Mouse (Mus musculus): ENCODE data around the gene Mpeg1. TPM values are rescaled to one million over a fixed set of nuclear protein-coding genes. Genes with fewer than 3 reads are reported as not detected.

Gene Mpeg1
- total and polyA plus RNA-seq, 2 experiments from 2014 or later = 1.1 to 3.2 TPM

DNA sequence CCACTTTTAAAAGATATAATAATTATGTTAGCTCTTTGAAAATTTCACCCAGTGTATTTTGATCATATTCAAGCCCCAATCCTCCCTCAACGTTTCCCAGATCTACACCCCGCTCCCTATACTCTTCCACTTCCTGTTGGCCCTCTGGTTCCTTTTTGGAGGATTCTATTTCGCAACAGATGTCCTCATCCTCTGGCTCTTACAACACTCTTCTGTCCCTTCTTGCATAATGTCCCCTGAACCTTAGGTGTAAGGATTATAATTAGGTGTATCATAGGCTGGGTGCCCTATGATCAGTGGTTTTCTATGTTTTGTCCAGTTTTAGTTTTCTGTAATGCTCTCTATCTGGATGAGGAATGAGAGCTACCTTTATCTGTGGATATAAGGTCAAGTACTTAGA, 15.6 kb upstream of the Mpeg1 start:
- no peak for DNase-seq
- Histone ChIP-seq H3K9ac (no peak overlapping the region), H3K27ac (ENCODE audit: low read depth, low read length) (no peak overlapping the region), H3K36me3 (ENCODE audit: insufficient read depth) (no peaks in the 10 kb centered on the region), H3K4me1 (ENCODE audit: insufficient read depth) (no peaks in the 10 kb centered on the region), H3K4me3 (ENCODE audit: low read depth, low read length) (no peak overlapping the region), H3K27me3 (ENCODE audit: insufficient read depth, low read length) (no peaks in the 10 kb centered on the region), H3K9me3 (ENCODE audit: low read length) (no peaks in the 10 kb centered on the region), H3K4me2 (ENCODE audit: low read depth) (no peak overlapping the region)
- TF ChIP-seq CTCF (IDR thresholded peaks at IDR 0.05; ENCODE audit: low read depth) = no peak
- WGBS = 89% methylated on average over 3 of the region's 3 CpGs
- no peak for ATAC-seq

GRCm38 (mm10) chr19:12457401-12458066, 3.0 kb upstream of the Mpeg1 start:
- no peak overlapping the region for H3K27ac ChIP-seq (ENCODE audit: low read depth, low read length)
- DNase-seq (peak; percentile 22), ATAC-seq (no peak)
- H3K4me1 ChIP-seq (ENCODE audit: insufficient read depth) = no peaks in the 10 kb centered on the region
- H3K9me3 ChIP-seq (ENCODE audit: low read length) = no peaks in the 10 kb centered on the region
- H3K27me3 ChIP-seq (ENCODE audit: insufficient read depth, low read length) = no peaks in the 10 kb centered on the region
- WGBS = 76% methylated on average over 12 of the region's 12 CpGs
- no peak overlapping the region for H3K4me3 ChIP-seq (ENCODE audit: low read depth, low read length)
- TF ChIP-seq CTCF (IDR thresholded peaks at IDR 0.05; ENCODE audit: low read depth) = no peak
- H3K9ac ChIP-seq = no peak overlapping the region
- H3K36me3 ChIP-seq (ENCODE audit: insufficient read depth) = no peaks in the 10 kb centered on the region
- H3K4me2 ChIP-seq (ENCODE audit: low read depth) = no peak overlapping the region

DNA sequence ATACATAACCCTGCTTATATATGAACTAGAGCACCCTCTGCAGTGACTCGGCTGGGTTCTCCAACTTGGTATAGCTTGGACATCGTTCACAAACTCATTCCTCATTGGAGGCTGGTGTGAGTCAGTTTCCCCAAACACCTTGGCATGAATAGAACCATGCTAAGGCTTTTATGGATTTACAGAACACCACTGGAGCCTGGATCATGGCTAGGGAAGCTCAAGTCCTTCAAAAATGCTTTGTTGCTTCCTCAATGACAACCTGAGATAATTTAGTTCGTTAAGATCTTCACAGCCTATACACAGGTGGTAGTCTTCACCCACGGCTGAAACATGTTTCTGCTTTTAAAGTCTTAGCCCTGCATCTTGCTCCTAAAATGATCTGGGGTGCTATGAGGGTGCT, 1.1 kb upstream of the Mpeg1 start:
- Histone ChIP-seq H3K4me3 (ENCODE audit: low read depth, low read length) (no peak overlapping the region), H3K4me2 (ENCODE audit: low read depth) (no peak overlapping the region), H3K36me3 (ENCODE audit: insufficient read depth) (no peaks in the 10 kb centered on the region; the same call in 1 of the 2 replicates), H3K27ac (ENCODE audit: low read depth, low read length) (no peak overlapping the region), H3K9ac (no peak overlapping the region), H3K27me3 (ENCODE audit: insufficient read depth, low read length) (no peaks in the 10 kb centered on the region), H3K9me3 (ENCODE audit: low read length) (no peaks in the 10 kb centered on the region), H3K4me1 (ENCODE audit: insufficient read depth) (no peaks in the 10 kb centered on the region)
- 80% methylated on average over 4 of the region's 4 CpGs for WGBS
- TF ChIP-seq CTCF (IDR thresholded peaks at IDR 0.05; ENCODE audit: low read depth) = no peak
- ATAC-seq (no peak), DNase-seq (no peak)

GRCm38 (mm10) chr19:12462851-12463721, 2.5 kb downstream of the Mpeg1 start:
- H3K4me1 ChIP-seq (ENCODE audit: insufficient read depth) = no peaks in the 10 kb centered on the region
- no peak for DNase-seq
- H3K9ac ChIP-seq = no peak overlapping the region
- no peak overlapping the region for H3K4me2 ChIP-seq (ENCODE audit: low read depth)
- ATAC-seq = no peak
- H3K4me3 ChIP-seq (ENCODE audit: low read depth, low read length) = no peak overlapping the region
- H3K9me3 ChIP-seq (ENCODE audit: low read length) = no peaks in the 10 kb centered on the region
- WGBS = 51% methylated on average over 7 of the region's 7 CpGs
- TF ChIP-seq CTCF (IDR thresholded peaks at IDR 0.05; ENCODE audit: low read depth) = no peak
- H3K36me3 ChIP-seq (ENCODE audit: insufficient read depth) = peaks cover 6% of the 10 kb centered on the region; the same call in 1 of the 2 replicates
- H3K27ac ChIP-seq (ENCODE audit: low read depth, low read length) = no peak overlapping the region
- H3K27me3 ChIP-seq (ENCODE audit: insufficient read depth, low read length) = no peaks in the 10 kb centered on the region

DNA sequence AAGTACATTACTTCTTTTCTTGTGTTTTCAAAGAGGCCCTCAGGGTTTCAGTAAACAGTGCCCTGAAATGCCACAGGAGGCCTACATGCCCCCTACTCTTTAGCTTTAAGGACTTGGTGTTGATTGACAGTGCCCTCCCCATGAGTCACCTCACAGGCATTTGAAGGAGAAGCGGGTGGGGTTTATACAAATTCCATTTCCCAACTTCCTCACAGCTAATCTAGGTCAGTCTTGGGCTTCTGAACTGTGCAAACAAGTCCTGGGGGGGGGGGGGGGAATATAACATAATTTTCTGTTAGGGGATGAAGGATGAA, 3.1 kb downstream of the Mpeg1 start:
- DNase-seq (no peak), ATAC-seq (no peak)
- Histone ChIP-seq H3K36me3 (ENCODE audit: insufficient read depth) (peaks cover 12% of the 10 kb centered on the region), H3K9me3 (ENCODE audit: low read length) (no peaks in the 10 kb centered on the region), H3K4me2 (ENCODE audit: low read depth) (no peak overlapping the region), H3K4me1 (ENCODE audit: insufficient read depth) (no peaks in the 10 kb centered on the region), H3K4me3 (ENCODE audit: low read depth, low read length) (no peak overlapping the region), H3K9ac (no peak overlapping the region), H3K27me3 (ENCODE audit: insufficient read depth, low read length) (no peaks in the 10 kb centered on the region), H3K27ac (ENCODE audit: low read depth, low read length) (no peak overlapping the region)
- WGBS = 21% methylated on average over 1 of the region's 1 CpGs
- TF ChIP-seq CTCF (IDR thresholded peaks at IDR 0.05; ENCODE audit: low read depth) = no peak

GRCm38 (mm10) chr19:12464127-12464526, 3.5 kb downstream of the Mpeg1 start:
- no peak overlapping the region for H3K4me3 ChIP-seq (ENCODE audit: low read depth, low read length)
- H3K9me3 ChIP-seq (ENCODE audit: low read length) = no peaks in the 10 kb centered on the region
- DNase-seq (no peak), ATAC-seq (no peak)
- peaks cover 17% of the 10 kb centered on the region for H3K36me3 ChIP-seq (ENCODE audit: insufficient read depth)
- no peaks in the 10 kb centered on the region for H3K27me3 ChIP-seq (ENCODE audit: insufficient read depth, low read length)
- H3K4me2 ChIP-seq (ENCODE audit: low read depth) = no peak overlapping the region
- H3K4me1 ChIP-seq (ENCODE audit: insufficient read depth) = no peaks in the 10 kb centered on the region
- no peak overlapping the region for H3K27ac ChIP-seq (ENCODE audit: low read depth, low read length)
- WGBS = 77% methylated on average over 5 of the region's 5 CpGs
- TF ChIP-seq CTCF (IDR thresholded peaks at IDR 0.05; ENCODE audit: low read depth) = no peak
- H3K9ac ChIP-seq = no peak overlapping the region

DNA sequence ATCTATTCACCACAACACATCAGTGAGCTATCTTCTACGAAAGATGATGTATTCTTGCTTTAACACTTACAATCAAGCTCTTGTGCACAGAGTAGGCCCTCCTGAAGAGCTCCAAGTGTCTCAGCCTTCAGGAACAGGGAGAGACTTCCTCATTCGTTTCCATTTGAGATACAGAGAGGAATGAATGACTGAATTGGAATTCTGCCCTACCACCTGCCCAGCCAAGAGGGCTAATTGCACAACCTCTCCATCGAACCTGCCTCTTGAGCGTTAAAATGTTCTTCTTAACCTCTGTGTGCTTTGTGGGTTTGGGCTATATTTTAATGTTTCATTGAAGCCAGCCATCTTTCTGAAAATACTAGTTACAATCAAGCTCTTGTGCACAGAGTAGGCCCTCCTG, 4.1 kb downstream of the Mpeg1 start:
- Histone ChIP-seq H3K36me3 (ENCODE audit: insufficient read depth) (peaks cover 21% of the 10 kb centered on the region), H3K4me1 (ENCODE audit: insufficient read depth) (no peaks in the 10 kb centered on the region), H3K9me3 (ENCODE audit: low read length) (no peaks in the 10 kb centered on the region), H3K27me3 (ENCODE audit: insufficient read depth, low read length) (no peaks in the 10 kb centered on the region), H3K4me2 (ENCODE audit: low read depth) (no peak overlapping the region), H3K27ac (ENCODE audit: low read depth, low read length) (no peak overlapping the region), H3K9ac (no peak overlapping the region), H3K4me3 (ENCODE audit: low read depth, low read length) (no peak overlapping the region)
- DNase-seq = no peak
- no peak for TF ChIP-seq CTCF (IDR thresholded peaks at IDR 0.05; ENCODE audit: low read depth)
- WGBS = 67% methylated on average over 4 of the region's 4 CpGs
- no peak for ATAC-seq

Data from forebrain, postnatal 0 days (tissue).